Mouse (Mus musculus): ENCODE results near the gene B4galt5. TPM values are rescaled to one million over a fixed set of nuclear protein-coding genes. Genes with fewer than 3 reads are reported as not detected.

Gene B4galt5
- polyA plus RNA-seq, 1 experiment from 2014 or later: 24.3 TPM

GRCm38 (mm10) chr2:167333450-167333849 lies 15.5 kb downstream of the B4galt5 start:
- no peak for DNase-seq (ENCODE audit: low spot score)

GRCm38 (mm10) chr2:167332336-167332987 lies 16.5 kb downstream of the B4galt5 start:
- 0 out of 2 replicates have a peak overlapping the region, but pooled peaks have one; percentile 10 for H3K27ac ChIP-seq (replicated peaks; ENCODE audit: low read depth, low read length)
- no peak for DNase-seq (ENCODE audit: low spot score)

More at GRCm38 (mm10) chr2:167333450-167333849, 15.5 kb downstream of the B4galt5 start:
- Histone ChIP-seq H3K36me3 (ENCODE audit: control insufficient read depth, insufficient read depth, low read length) (no peaks in the 10 kb centered on the region), H3K4me3 (ENCODE audit: low read depth, low read length) (no peak overlapping the region), H3K27ac (replicated peaks; ENCODE audit: low read depth, low read length) (no peak overlapping the region), H3K4me2 (ENCODE audit: low read depth, low read length) (no peak overlapping the region), H3K4me1 (ENCODE audit: control insufficient read depth, insufficient read depth, low read length) (peaks cover 23% of the 10 kb centered on the region), H3K9ac (ENCODE audit: low read depth, low read length) (no peak overlapping the region), H3K27me3 (replicated peaks; ENCODE audit: control insufficient read depth, insufficient read depth, low read length) (no peaks in the 10 kb centered on the region), H3K9me3 (ENCODE audit: control insufficient read depth, low read length) (no peaks in the 10 kb centered on the region)
- 81% methylated on average over 6 of the region's 6 CpGs for WGBS
- ATAC-seq (ENCODE audit: low read depth): no peak

GRCm38 (mm10) chr2:167331432-167331921 lies 17.5 kb downstream of the B4galt5 start:
- Histone ChIP-seq H3K9me3 (ENCODE audit: control insufficient read depth, low read length) (no peaks in the 10 kb centered on the region), H3K4me1 (ENCODE audit: control insufficient read depth, insufficient read depth, low read length) (peaks cover 19% of the 10 kb centered on the region), H3K27me3 (replicated peaks; ENCODE audit: control insufficient read depth, insufficient read depth, low read length) (no peaks in the 10 kb centered on the region), H3K4me2 (ENCODE audit: low read depth, low read length) (no peak overlapping the region), H3K4me3 (ENCODE audit: low read depth, low read length) (no peak overlapping the region), H3K36me3 (ENCODE audit: control insufficient read depth, insufficient read depth, low read length) (no peaks in the 10 kb centered on the region), H3K9ac (ENCODE audit: low read depth, low read length) (no peak overlapping the region), H3K27ac (replicated peaks; ENCODE audit: low read depth, low read length) (no peak overlapping the region)
- peak; percentile 83 for DNase-seq (ENCODE audit: low spot score)
- ATAC-seq (ENCODE audit: low read depth): peak; percentile 42; the same call in 1 of the 2 replicates
- 23% methylated on average over 5 of the region's 5 CpGs for WGBS

More at GRCm38 (mm10) chr2:167332336-167332987, 16.5 kb downstream of the B4galt5 start:
- WGBS: 70% methylated on average over 7 of the region's 7 CpGs
- no peak overlapping the region for H3K4me2 ChIP-seq (ENCODE audit: low read depth, low read length)
- no peak overlapping the region for H3K9ac ChIP-seq (ENCODE audit: low read depth, low read length)
- H3K4me1 ChIP-seq (ENCODE audit: control insufficient read depth, insufficient read depth, low read length): peaks cover 23% of the 10 kb centered on the region
- no peaks in the 10 kb centered on the region for H3K36me3 ChIP-seq (ENCODE audit: control insufficient read depth, insufficient read depth, low read length)
- no peak for ATAC-seq (ENCODE audit: low read depth)
- no peaks in the 10 kb centered on the region for H3K27me3 ChIP-seq (replicated peaks; ENCODE audit: control insufficient read depth, insufficient read depth, low read length)
- H3K9me3 ChIP-seq (ENCODE audit: control insufficient read depth, low read length): no peaks in the 10 kb centered on the region
- H3K4me3 ChIP-seq (ENCODE audit: low read depth, low read length): no peak overlapping the region

- peak; percentile 66 for ATAC-seq (ENCODE audit: low read depth)
- peaks cover 19% of the 10 kb centered on the region for H3K4me1 ChIP-seq (ENCODE audit: control insufficient read depth, insufficient read depth, low read length)
- H3K4me3 ChIP-seq (ENCODE audit: low read depth, low read length): no peak overlapping the region
- DNase-seq (ENCODE audit: low spot score): no peak
- 69% methylated on average over 5 of the region's 5 CpGs for WGBS
- no peaks in the 10 kb centered on the region for H3K9me3 ChIP-seq (ENCODE audit: control insufficient read depth, low read length)
- no peak overlapping the region for H3K9ac ChIP-seq (ENCODE audit: low read depth, low read length)
- H3K4me2 ChIP-seq (ENCODE audit: low read depth, low read length): no peak overlapping the region
- H3K36me3 ChIP-seq (ENCODE audit: control insufficient read depth, insufficient read depth, low read length): no peaks in the 10 kb centered on the region
- no peaks in the 10 kb centered on the region for H3K27me3 ChIP-seq (replicated peaks; ENCODE audit: control insufficient read depth, insufficient read depth, low read length)
- H3K27ac ChIP-seq (replicated peaks; ENCODE audit: low read depth, low read length): no peak overlapping the region
Measured at GRCm38 (mm10) chr2:167330581-167330980, 18.4 kb downstream of the B4galt5 start.

GRCm38 (mm10) chr2:167329478-167330262 lies 19.3 kb downstream of the B4galt5 start:
- peaks cover 16% of the 10 kb centered on the region for H3K4me1 ChIP-seq (ENCODE audit: control insufficient read depth, insufficient read depth, low read length)
- H3K9ac ChIP-seq (ENCODE audit: low read depth, low read length): no peak overlapping the region
- WGBS: 90% methylated on average over 9 of the region's 9 CpGs
- no peak overlapping the region for H3K4me3 ChIP-seq (ENCODE audit: low read depth, low read length)
- H3K4me2 ChIP-seq (ENCODE audit: low read depth, low read length): no peak overlapping the region
- ATAC-seq (ENCODE audit: low read depth) (no peak), DNase-seq (ENCODE audit: low spot score) (no peak)
- H3K27ac ChIP-seq (replicated peaks; ENCODE audit: low read depth, low read length): no peak overlapping the region
- H3K27me3 ChIP-seq (replicated peaks; ENCODE audit: control insufficient read depth, insufficient read depth, low read length): no peaks in the 10 kb centered on the region
- no peaks in the 10 kb centered on the region for H3K9me3 ChIP-seq (ENCODE audit: control insufficient read depth, low read length)
- no peaks in the 10 kb centered on the region for H3K36me3 ChIP-seq (ENCODE audit: control insufficient read depth, insufficient read depth, low read length)

- Histone ChIP-seq H3K4me3 (ENCODE audit: low read depth, low read length) (no peak overlapping the region), H3K4me1 (ENCODE audit: control insufficient read depth, insufficient read depth, low read length) (peaks cover 16% of the 10 kb centered on the region), H3K27ac (replicated peaks; ENCODE audit: low read depth, low read length) (no peak overlapping the region), H3K36me3 (ENCODE audit: control insufficient read depth, insufficient read depth, low read length) (no peaks in the 10 kb centered on the region), H3K27me3 (replicated peaks; ENCODE audit: control insufficient read depth, insufficient read depth, low read length) (no peaks in the 10 kb centered on the region), H3K9me3 (ENCODE audit: control insufficient read depth, low read length) (no peaks in the 10 kb centered on the region), H3K4me2 (ENCODE audit: low read depth, low read length) (no peak overlapping the region), H3K9ac (ENCODE audit: low read depth, low read length) (no peak overlapping the region)
- DNase-seq (ENCODE audit: low spot score) (no peak), ATAC-seq (ENCODE audit: low read depth) (no peak)
- WGBS: 86% methylated on average over 6 of the region's 6 CpGs
Measured at GRCm38 (mm10) chr2:167328340-167328739, 20.6 kb downstream of the B4galt5 start.

GRCm38 (mm10) chr2:167326582-167326981 lies 22.4 kb downstream of the B4galt5 start:
- no peak overlapping the region for H3K27ac ChIP-seq (replicated peaks; ENCODE audit: low read depth, low read length)
- 63% methylated on average over 9 of the region's 9 CpGs for WGBS
- ATAC-seq (ENCODE audit: low read depth): no peak
- H3K4me1 ChIP-seq (ENCODE audit: control insufficient read depth, insufficient read depth, low read length): peaks cover 12% of the 10 kb centered on the region
- H3K27me3 ChIP-seq (replicated peaks; ENCODE audit: control insufficient read depth, insufficient read depth, low read length): no peaks in the 10 kb centered on the region
- H3K9me3 ChIP-seq (ENCODE audit: control insufficient read depth, low read length): no peaks in the 10 kb centered on the region
- no peak for DNase-seq (ENCODE audit: low spot score)
- no peaks in the 10 kb centered on the region for H3K36me3 ChIP-seq (ENCODE audit: control insufficient read depth, insufficient read depth, low read length)
- no peak overlapping the region for H3K4me2 ChIP-seq (ENCODE audit: low read depth, low read length)
- H3K9ac ChIP-seq (ENCODE audit: low read depth, low read length): no peak overlapping the region
- H3K4me3 ChIP-seq (ENCODE audit: low read depth, low read length): no peak overlapping the region

GRCm38 (mm10) chr2:167324151-167324930 lies 24.6 kb downstream of the B4galt5 start:
- ATAC-seq (ENCODE audit: low read depth) (no peak), DNase-seq (ENCODE audit: low spot score) (no peak)
- Histone ChIP-seq H3K27ac (replicated peaks; ENCODE audit: low read depth, low read length) (no peak overlapping the region), H3K36me3 (ENCODE audit: control insufficient read depth, insufficient read depth, low read length) (no peaks in the 10 kb centered on the region), H3K4me1 (ENCODE audit: control insufficient read depth, insufficient read depth, low read length) (no peaks in the 10 kb centered on the region), H3K9ac (ENCODE audit: low read depth, low read length) (no peak overlapping the region), H3K4me2 (ENCODE audit: low read depth, low read length) (no peak overlapping the region), H3K27me3 (replicated peaks; ENCODE audit: control insufficient read depth, insufficient read depth, low read length) (no peaks in the 10 kb centered on the region), H3K9me3 (ENCODE audit: control insufficient read depth, low read length) (no peaks in the 10 kb centered on the region), H3K4me3 (ENCODE audit: low read depth, low read length) (no peak overlapping the region)
- 80% methylated on average over 10 of the region's 10 CpGs for WGBS

All from embryonic facial prominence, embryonic 14.5 days (tissue).